Mouse (Mus musculus) limb, embryonic 15.5 days (tissue): Measurements from ENCODE around the gene Kif14. TPM values are rescaled to one million over a fixed set of nuclear protein-coding genes. Genes with fewer than 3 reads are reported as not detected.
A peak's percentile ranks its signal among the peaks of the same experiment; 100 is the strongest.

Experiments
- ATAC-seq: fragments of 200-750 bp; cut with Nextera tagmentation; 2 replicates; pipeline ENCODE4 v1.8.0; 2017; ENCODE audit warnings: low read depth, moderate TSS enrichment; ENCODE audit not compliant: insufficient number of reproducible peaks, low FRiP score, low TSS enrichment
- H3K27ac ChIP-seq: fragments of 300-500 bp; sonication (generic); 2 replicates; pipeline ENCODE4 v1.5.1; 2015; ENCODE audit warnings: moderate library complexity, mild to moderate bottlenecking, inconsistent platforms
- H3K27me3 ChIP-seq: fragments of 300-500 bp; sonication (generic); 2 replicates; pipeline ENCODE4 v1.6.1; 2015; ENCODE audit warnings: inconsistent platforms
- H3K36me3 ChIP-seq: fragments of 300-500 bp; sonication (generic); 2 replicates; pipeline ENCODE4 v1.6.1; 2015; ENCODE audit warnings: inconsistent platforms
- H3K4me1 ChIP-seq: fragments of 300-500 bp; sonication (generic); 2 replicates; pipeline ENCODE4 v1.6.1; 2015; ENCODE audit warnings: inconsistent platforms
- H3K4me2 ChIP-seq: fragments of 300-500 bp; sonication (generic); 2 replicates; pipeline ENCODE4 v1.6.1; 2015; ENCODE audit warnings: mild to moderate bottlenecking, inconsistent platforms
- H3K4me3 ChIP-seq: fragments of 300-500 bp; sonication (generic); 2 replicates; pipeline ENCODE4 v1.5.1; 2015; ENCODE audit warnings: mild to moderate bottlenecking, inconsistent platforms
- H3K9ac ChIP-seq: fragments of 300-500 bp; sonication (generic); 2 replicates; pipeline ENCODE4 v1.6.1; 2015; ENCODE audit warnings: inconsistent platforms
- H3K9me3 ChIP-seq: fragments of 300-500 bp; sonication (generic); 2 replicates; pipeline ENCODE4 v1.6.1; 2016; ENCODE audit warnings: inconsistent platforms
- WGBS: fragments of 180-500 bp; shearing (Covaris S2); methylation state at CpG from one replicate; pipeline ENCODE4 v1.1.7; 2015; 5-methylcytosine and 5-hydroxymethylcytosine counted together
- polyA plus RNA-seq: library from polyadenylated mRNA; unstranded; fragments of >200 nt; fragmentation: Nextera tagmentation; extraction: Ambion mirVana; gene quantifications from 2 replicates; pipeline ENCODE4 v1.2.1, GENCODE M21; 2015

The Kif14 gene
- polyA plus RNA-seq = 4.1 and 4.8 TPM in 2 replicates

DNA sequence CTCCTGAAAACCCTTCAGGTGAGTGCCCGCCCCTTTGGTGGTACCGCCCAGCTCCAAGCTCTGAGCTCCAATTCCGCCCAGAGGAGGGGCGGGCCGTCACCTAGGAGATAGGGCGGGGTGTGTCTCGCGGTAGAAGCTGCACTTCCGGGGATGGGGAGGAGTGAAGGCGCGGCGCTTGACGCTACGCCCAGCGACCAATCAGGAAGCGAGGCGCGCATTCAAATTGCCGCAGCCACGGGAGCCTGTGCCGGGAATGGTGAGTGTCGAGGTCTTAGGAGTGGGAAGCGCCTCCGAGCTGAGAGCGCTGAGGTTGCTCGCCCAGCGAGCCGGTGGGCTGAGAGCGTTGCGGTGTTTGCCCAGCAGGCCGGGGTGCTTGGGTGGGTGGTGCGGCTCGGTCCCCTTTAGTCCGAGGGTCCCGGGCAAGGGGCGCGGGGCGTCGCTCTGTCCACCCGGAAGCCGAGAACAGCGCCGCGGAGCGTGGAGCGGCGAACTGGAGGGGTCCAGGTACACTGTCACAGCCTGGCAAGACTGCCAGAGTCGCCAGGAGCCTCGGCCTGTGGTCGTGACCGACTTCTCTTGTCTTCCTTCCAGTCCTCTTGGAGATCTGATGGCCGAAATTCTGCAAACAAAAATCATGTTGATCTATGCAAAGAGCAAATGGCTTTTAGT is at the start of gene Kif14:
Gene Kif14, plus strand, starts transcription at position 201 of the 669 bp plus-strand sequence.
- Histone ChIP-seq H3K4me3 (peak within 1 kb of the TSS; percentile 68), H3K27me3 (no peaks in the 10 kb centered on the region), H3K9ac (peak within 1 kb of the TSS; percentile 31), H3K27ac (no peak within 1 kb of the TSS), H3K36me3 (peaks cover 14% of the 10 kb centered on the region), H3K4me1 (peaks cover 24% of the 10 kb centered on the region), H3K4me2 (peak within 1 kb of the TSS; percentile 100), H3K9me3 (no peaks in the 10 kb centered on the region)
- under 1% methylated on average over 52 of the region's 52 CpGs for WGBS
- peak; percentile 96 for ATAC-seq

DNA sequence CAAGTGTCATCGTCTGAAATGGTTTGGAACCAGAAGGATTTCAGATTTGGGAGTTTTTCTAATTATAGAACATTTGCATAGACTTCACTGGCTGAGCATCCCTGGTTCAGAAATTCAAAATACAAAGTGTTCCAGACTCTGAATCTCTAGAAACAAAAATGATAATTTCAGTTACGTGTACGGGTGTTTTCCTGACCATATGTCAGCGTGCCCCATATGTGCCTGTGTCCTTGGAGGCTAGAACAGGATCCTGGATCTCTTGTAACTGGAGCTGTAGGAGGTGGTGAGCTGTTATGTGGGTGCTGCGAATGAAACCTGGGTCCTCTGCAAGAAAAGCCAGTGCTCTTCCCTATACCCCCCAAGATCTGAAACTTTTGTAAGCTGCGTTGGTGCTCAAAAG is 47.8 kb upstream of the Kif14 start:
- no peak overlapping the region for H3K9ac ChIP-seq
- no peak for ATAC-seq

DNA sequence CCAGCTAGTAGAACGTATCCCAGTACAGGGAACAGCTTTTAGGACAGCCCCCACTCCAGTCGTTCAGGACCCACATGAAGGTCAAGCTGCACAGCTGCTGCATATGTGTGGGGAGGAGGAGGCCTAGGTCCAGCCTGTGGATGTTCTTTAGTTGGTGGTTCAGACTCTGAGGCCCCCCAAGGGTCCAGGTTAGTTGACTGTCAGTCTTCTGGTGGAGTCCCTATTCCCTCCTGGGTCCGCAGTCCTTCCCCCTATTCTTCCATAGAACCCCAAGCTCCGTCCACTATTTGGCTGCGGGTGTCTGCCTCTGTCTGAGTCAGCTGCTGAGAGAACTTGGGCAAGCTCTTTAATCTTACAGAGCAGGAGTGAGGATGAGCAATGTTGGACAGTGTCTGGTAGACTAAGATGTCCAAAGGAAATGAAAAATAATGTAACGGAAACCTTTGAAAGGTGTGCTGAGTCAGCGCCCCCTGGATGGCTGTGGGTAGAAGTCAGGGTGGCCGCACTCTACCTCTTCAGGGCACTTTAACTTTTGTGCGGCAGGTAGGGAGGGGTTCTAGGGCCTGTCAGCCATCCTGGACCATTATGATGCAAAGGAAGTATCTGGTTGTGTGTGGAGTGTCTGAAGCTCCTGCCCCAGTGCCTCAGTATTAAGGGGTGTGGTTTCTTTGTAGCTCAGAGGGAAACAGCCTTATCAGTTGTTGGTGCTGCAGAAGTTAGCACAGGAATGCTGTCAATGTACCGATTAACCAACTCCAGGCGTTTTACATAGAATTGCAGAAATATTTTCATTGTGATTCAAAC is 38.8 kb upstream of the Kif14 start:
- Histone ChIP-seq H3K4me2 (no peak overlapping the region), H3K4me3 (no peak overlapping the region), H3K9me3 (no peaks in the 10 kb centered on the region), H3K27ac (no peak overlapping the region), H3K36me3 (peaks cover 6% of the 10 kb centered on the region; the same call in 1 of the 2 replicates), H3K9ac (no peak overlapping the region), H3K27me3 (no peaks in the 10 kb centered on the region), H3K4me1 (peaks cover 4% of the 10 kb centered on the region; the same call in 1 of the 2 replicates)
- ATAC-seq = no peak
- WGBS = 77% methylated on average over 11 of the region's 11 CpGs

More for the DNA sequence above, 47.8 kb upstream of the Kif14 start:
- Histone ChIP-seq H3K36me3 (peaks cover 17% of the 10 kb centered on the region; the same call in 1 of the 2 replicates), H3K4me2 (no peak overlapping the region), H3K27me3 (no peaks in the 10 kb centered on the region), H3K4me3 (no peak overlapping the region), H3K9me3 (no peaks in the 10 kb centered on the region), H3K4me1 (peaks cover 12% of the 10 kb centered on the region), H3K27ac (no peak overlapping the region)
- 95% methylated on average over 6 of the region's 6 CpGs for whole genome bisulfite sequencing

DNA sequence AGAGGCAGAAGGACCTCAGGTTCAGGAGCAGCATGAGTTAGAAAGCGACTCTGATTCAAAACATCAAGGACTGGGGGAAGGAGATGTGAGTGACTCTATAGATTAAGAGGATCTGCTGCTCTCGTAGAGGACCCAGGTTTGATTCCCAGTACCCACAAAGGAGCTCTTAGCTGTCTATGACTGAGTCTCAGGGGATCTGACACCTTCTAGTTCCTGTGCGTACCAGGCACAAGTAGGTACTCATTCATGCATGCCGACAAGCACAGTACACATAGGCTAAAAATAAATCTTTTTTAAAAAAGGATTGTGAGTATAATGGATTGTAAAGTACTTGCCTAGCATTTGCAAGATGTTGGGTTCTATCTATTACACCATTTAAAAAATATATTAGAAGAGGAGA is 37.2 kb upstream of the Kif14 start:
- Histone ChIP-seq H3K36me3 (peaks cover 10% of the 10 kb centered on the region), H3K9me3 (no peaks in the 10 kb centered on the region), H3K4me3 (no peak overlapping the region), H3K9ac (no peak overlapping the region), H3K4me1 (peaks cover 4% of the 10 kb centered on the region; the same call in 1 of the 2 replicates), H3K27me3 (no peaks in the 10 kb centered on the region), H3K27ac (no peak overlapping the region), H3K4me2 (no peak overlapping the region)
- no peak for ATAC-seq
- WGBS = 85% methylated on average over 4 of the region's 4 CpGs

- no peak for ATAC-seq
- H3K27me3 ChIP-seq = no peaks in the 10 kb centered on the region
- H3K9me3 ChIP-seq = no peaks in the 10 kb centered on the region
- H3K4me1 ChIP-seq = peaks cover 4% of the 10 kb centered on the region; the same call in 1 of the 2 replicates
- no peak overlapping the region for H3K4me2 ChIP-seq
- peaks cover 10% of the 10 kb centered on the region for H3K36me3 ChIP-seq
- 39% methylated on average over 7 of the region's 7 CpGs for WGBS
- no peak overlapping the region for H3K9ac ChIP-seq
- H3K4me3 ChIP-seq = no peak overlapping the region
- H3K27ac ChIP-seq = no peak overlapping the region
Measured at GRCm38 (mm10) chr1:136430126-136430818, 35.9 kb upstream of the Kif14 start.

DNA sequence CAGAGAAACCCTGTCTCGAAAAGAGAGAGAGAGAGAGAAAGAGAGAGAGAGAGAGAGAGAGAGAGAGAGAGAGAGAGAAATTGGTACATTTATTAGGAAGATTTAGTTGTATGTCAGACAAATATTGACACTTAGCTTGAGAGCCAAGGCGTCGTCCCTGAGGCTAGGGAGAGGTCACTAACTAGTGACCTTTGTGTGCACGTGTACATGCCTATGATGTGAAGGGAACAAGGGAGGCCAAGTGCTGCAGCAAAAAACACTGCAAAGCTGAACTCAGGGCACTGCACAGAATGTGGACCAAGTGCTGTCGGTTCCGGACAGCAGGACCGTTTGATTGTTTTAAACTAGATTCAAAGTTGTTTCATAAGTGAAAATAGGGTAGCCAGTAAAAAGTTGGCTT is 25.4 kb upstream of the Kif14 start:
- H3K4me3 ChIP-seq = no peak overlapping the region
- H3K9me3 ChIP-seq = no peaks in the 10 kb centered on the region
- no peak overlapping the region for H3K27ac ChIP-seq
- 0 out of 2 replicates have a peak, but pooled peaks cover 3% of the 10 kb centered on the region for H3K36me3 ChIP-seq
- no peak overlapping the region for H3K4me2 ChIP-seq
- H3K4me1 ChIP-seq = no peaks in the 10 kb centered on the region
- WGBS = 86% methylated on average over 7 of the region's 7 CpGs
- H3K27me3 ChIP-seq = no peaks in the 10 kb centered on the region
- no peak overlapping the region for H3K9ac ChIP-seq
- no peak for ATAC-seq

DNA sequence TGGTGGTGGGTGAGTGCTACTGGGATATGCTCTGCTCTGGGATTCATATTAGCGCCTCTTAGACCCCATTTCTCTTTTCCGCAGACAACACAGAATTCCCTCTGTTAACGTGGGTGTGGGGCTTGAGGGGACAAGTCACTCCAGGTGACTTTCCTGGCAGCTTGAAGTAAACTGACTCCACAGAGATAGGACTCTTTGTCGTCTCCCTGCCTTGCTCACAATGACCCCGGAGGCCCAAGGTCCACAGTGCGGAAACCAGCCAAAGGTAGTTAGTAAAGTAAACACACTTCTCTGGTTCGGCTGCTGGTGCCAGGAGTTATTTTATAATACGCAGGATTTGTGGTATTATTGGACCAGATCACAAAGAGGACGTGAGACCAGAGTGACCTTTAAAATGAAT is 23.3 kb upstream of the Kif14 start:
- 61% methylated on average over 9 of the region's 9 CpGs for WGBS
- Histone ChIP-seq H3K4me1 (no peaks in the 10 kb centered on the region), H3K4me2 (no peak overlapping the region), H3K27me3 (no peaks in the 10 kb centered on the region), H3K36me3 (no peaks in the 10 kb centered on the region), H3K9me3 (no peaks in the 10 kb centered on the region), H3K27ac (no peak overlapping the region), H3K4me3 (no peak overlapping the region), H3K9ac (no peak overlapping the region)
- ATAC-seq = no peak

DNA sequence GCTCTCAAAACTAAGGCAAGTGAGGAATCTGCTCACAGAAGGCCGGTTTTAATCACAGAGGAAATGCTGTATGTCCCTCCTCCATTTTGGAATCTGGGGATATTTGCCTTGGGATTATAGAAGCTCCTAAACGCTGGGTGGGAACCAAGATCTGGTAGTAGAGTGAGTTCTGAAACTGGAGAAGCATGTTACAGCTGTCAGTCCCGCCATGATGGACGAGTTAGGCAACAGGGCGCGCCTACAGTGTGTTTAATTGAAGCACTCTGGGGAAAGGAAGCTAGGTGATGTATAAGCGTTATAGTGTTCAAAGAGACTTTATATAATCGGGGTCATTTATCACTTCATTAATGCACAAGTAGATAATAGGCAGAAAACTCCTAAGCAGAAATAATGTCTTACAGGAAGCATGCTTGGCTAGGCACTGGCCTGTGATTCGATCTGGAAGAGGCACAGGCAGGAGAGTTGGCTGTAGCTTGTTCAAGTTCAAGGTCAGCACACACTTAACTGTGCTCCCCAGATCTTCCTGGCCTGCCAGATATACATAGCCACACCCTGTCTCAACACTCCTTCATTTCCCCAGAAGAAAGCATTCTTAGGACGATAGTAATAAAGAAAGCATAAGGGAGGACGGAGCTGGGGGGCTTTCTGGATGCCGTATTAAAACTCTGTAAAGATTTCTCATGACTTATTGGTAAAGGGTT is 21.4 kb upstream of the Kif14 start:
- no peaks in the 10 kb centered on the region for H3K9me3 ChIP-seq
- no peaks in the 10 kb centered on the region for H3K4me1 ChIP-seq
- no peak overlapping the region for H3K9ac ChIP-seq
- WGBS = 72% methylated on average over 12 of the region's 12 CpGs
- no peak for ATAC-seq
- no peaks in the 10 kb centered on the region for H3K36me3 ChIP-seq
- no peak overlapping the region for H3K4me2 ChIP-seq
- H3K27me3 ChIP-seq = no peaks in the 10 kb centered on the region
- H3K27ac ChIP-seq = no peak overlapping the region
- H3K4me3 ChIP-seq = no peak overlapping the region

GRCm38 (mm10) chr1:136446933-136447332 is 19.2 kb upstream of the Kif14 start:
- no peaks in the 10 kb centered on the region for H3K27me3 ChIP-seq
- no peak overlapping the region for H3K9ac ChIP-seq
- no peaks in the 10 kb centered on the region for H3K36me3 ChIP-seq
- ATAC-seq = no peak
- no peak overlapping the region for H3K27ac ChIP-seq
- H3K4me3 ChIP-seq = no peak overlapping the region
- 69% methylated on average over 10 of the region's 10 CpGs for WGBS
- no peaks in the 10 kb centered on the region for H3K9me3 ChIP-seq
- H3K4me2 ChIP-seq = no peak overlapping the region
- H3K4me1 ChIP-seq = no peaks in the 10 kb centered on the region

DNA sequence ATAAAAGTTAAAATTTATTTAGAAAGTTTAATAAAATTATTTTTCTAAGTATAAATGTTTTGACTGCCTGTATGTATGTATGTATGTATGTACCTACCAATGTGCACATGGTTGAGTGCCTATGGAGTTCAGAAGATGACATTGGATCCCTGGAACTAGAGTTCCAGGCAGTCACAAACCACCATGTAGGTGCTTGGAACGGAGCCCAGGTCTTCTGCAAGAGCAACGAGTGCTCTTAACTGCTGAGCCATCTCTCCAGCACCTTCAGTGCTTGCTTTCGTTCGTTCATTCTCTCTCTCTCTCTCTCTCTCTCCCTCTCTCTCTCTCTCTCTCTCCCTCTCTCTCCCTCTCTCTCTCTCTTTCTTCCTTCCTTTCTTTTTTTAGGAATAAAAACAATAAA is 18.8 kb upstream of the Kif14 start:
- Histone ChIP-seq H3K27ac (no peak overlapping the region), H3K36me3 (no peaks in the 10 kb centered on the region), H3K4me3 (no peak overlapping the region), H3K4me1 (no peaks in the 10 kb centered on the region), H3K27me3 (no peaks in the 10 kb centered on the region), H3K4me2 (no peak overlapping the region), H3K9ac (no peak overlapping the region), H3K9me3 (no peaks in the 10 kb centered on the region)
- 64% methylated on average over 4 of the region's 4 CpGs for WGBS
- no peak for ATAC-seq

GRCm38 (mm10) chr1:136449541-136449940 is 16.6 kb upstream of the Kif14 start:
- H3K27me3 ChIP-seq = no peaks in the 10 kb centered on the region
- ATAC-seq = no peak
- no peaks in the 10 kb centered on the region for H3K9me3 ChIP-seq
- H3K4me2 ChIP-seq = no peak overlapping the region
- H3K27ac ChIP-seq = no peak overlapping the region
- no peak overlapping the region for H3K9ac ChIP-seq
- WGBS = 81% methylated on average over 6 of the region's 6 CpGs
- H3K36me3 ChIP-seq = no peaks in the 10 kb centered on the region
- no peaks in the 10 kb centered on the region for H3K4me1 ChIP-seq
- H3K4me3 ChIP-seq = no peak overlapping the region
